In genomic region chr11:53849588-53850320, GRCm38 (mm10) we compare ENCODE assay signal across 8 mouse cellular contexts. TPM values are rescaled to one million over a fixed set of nuclear protein-coding genes. Genes with fewer than 3 reads are reported as not detected.
DNase-seq lines count a peak whose midpoint lies in the region; ATAC-seq and TF ChIP-seq lines count a peak whose summit lies in the region.

No protein-coding gene starts in this region.

- 31% methylated on average over 9 of the region's 9 CpGs for WGBS in forebrain, embryonic 11.5 days
- 30% methylated on average over 9 of the region's 9 CpGs for WGBS in heart, embryonic 16.5 days
- WGBS in lung, embryonic 15.5 days = 27% methylated on average over 9 of the region's 9 CpGs
- WGBS in thymus, adult 2 months = 55% methylated on average over 9 of the region's 9 CpGs

- H3K4me2 ChIP-seq in forebrain, embryonic 11.5 days (ENCODE audit: low read depth, low read length, severe bottlenecking) = no peak overlapping the region
- peak overlapping the region; percentile 24; the same call in 1 of the 2 replicates for H3K4me2 ChIP-seq in heart, embryonic 16.5 days (ENCODE audit: low read depth, low read length)
- peak overlapping the region; percentile 31 for H3K4me2 ChIP-seq in lung, embryonic 15.5 days

- H3K27ac ChIP-seq in forebrain, embryonic 11.5 days (ENCODE audit: low read depth, low read length) = no peak overlapping the region
- no peak overlapping the region for H3K27ac ChIP-seq in heart, embryonic 16.5 days (ENCODE audit: low read length)
- no peak overlapping the region for H3K27ac ChIP-seq in lung, embryonic 15.5 days
- H3K27ac ChIP-seq in thymus, adult 2 months (ENCODE audit: control insufficient read depth, insufficient read depth, low read length) = 0 out of 2 replicates have a peak overlapping the region, but pooled peaks have one; percentile 6

- TF ChIP-seq POLR2A in thymus, adult 2 months (IDR thresholded peaks at IDR 0.05; ENCODE audit: control insufficient read depth, extremely low read depth, insufficient read depth, low read length, poor library complexity) = no peak

- no peaks in the 10 kb centered on the region for H3K27me3 ChIP-seq in forebrain, embryonic 11.5 days (ENCODE audit: control insufficient read depth, insufficient read depth, low read length)
- H3K27me3 ChIP-seq in heart, embryonic 16.5 days (ENCODE audit: control insufficient read depth, insufficient read depth, low read length) = no peaks in the 10 kb centered on the region
- no peaks in the 10 kb centered on the region for H3K27me3 ChIP-seq in lung, embryonic 15.5 days
- no peaks in the 10 kb centered on the region for H3K27me3 ChIP-seq in thymus, adult 2 months (ENCODE audit: control insufficient read depth, insufficient read depth, low read length)

- no peaks in the 10 kb centered on the region for H3K4me1 ChIP-seq in forebrain, embryonic 11.5 days (replicated peaks; ENCODE audit: control insufficient read depth, insufficient read depth, low read length)
- peaks cover 11% of the 10 kb centered on the region for H3K4me1 ChIP-seq in heart, embryonic 16.5 days (ENCODE audit: control insufficient read depth, insufficient read depth, low read length)
- peaks cover 20% of the 10 kb centered on the region for H3K4me1 ChIP-seq in lung, embryonic 15.5 days
- H3K4me1 ChIP-seq in thymus, adult 2 months (replicated peaks; ENCODE audit: control insufficient read depth, insufficient read depth, low read length) = peaks cover 35% of the 10 kb centered on the region

- no peak overlapping the region for H3K9ac ChIP-seq in forebrain, embryonic 11.5 days (ENCODE audit: low read length)
- no peak overlapping the region for H3K9ac ChIP-seq in heart, embryonic 16.5 days (ENCODE audit: low read length)
- no peak overlapping the region for H3K9ac ChIP-seq in lung, embryonic 15.5 days

- peak; percentile 85 for DNase-seq in ES-CJ7 (ENCODE audit: low read depth, low spot score)
- peak; percentile 58 for DNase-seq in c-Kit-positive CD71-positive TER-119-negative erythroid progenitor cells, embryonic 14.5 days (ENCODE audit: low read depth)
- peak; percentile 84 for DNase-seq in forebrain, embryonic 11.5 days (ENCODE audit: low spot score)
- DNase-seq in kidney, postnatal 36 days = peak; percentile 80 to 90
- DNase-seq in ovary, adult 18-20 months (ENCODE audit: low spot score) = peak; percentile 67
- peak; percentile 76 for DNase-seq in thymus, adult 2 months

- H3K36me3 ChIP-seq in forebrain, embryonic 11.5 days (ENCODE audit: control insufficient read depth, insufficient read depth, low read length) = no peaks in the 10 kb centered on the region
- no peaks in the 10 kb centered on the region for H3K36me3 ChIP-seq in heart, embryonic 16.5 days (ENCODE audit: control insufficient read depth, insufficient read depth)
- H3K36me3 ChIP-seq in lung, embryonic 15.5 days = no peaks in the 10 kb centered on the region
- no peaks in the 10 kb centered on the region for H3K36me3 ChIP-seq in thymus, adult 2 months (ENCODE audit: control insufficient read depth, insufficient read depth, low read length)

- H3K9me3 ChIP-seq in forebrain, embryonic 11.5 days (ENCODE audit: control insufficient read depth, low read length) = no peaks in the 10 kb centered on the region
- no peaks in the 10 kb centered on the region for H3K9me3 ChIP-seq in heart, embryonic 16.5 days (replicated peaks; ENCODE audit: control insufficient read depth, low read length)
- no peaks in the 10 kb centered on the region for H3K9me3 ChIP-seq in lung, embryonic 15.5 days

- H3K4me3 ChIP-seq in forebrain, embryonic 11.5 days (ENCODE audit: low read depth, low read length) = no peak overlapping the region
- H3K4me3 ChIP-seq in heart, embryonic 16.5 days (ENCODE audit: low read length) = no peak overlapping the region
- no peak overlapping the region for H3K4me3 ChIP-seq in lung, embryonic 15.5 days
- H3K4me3 ChIP-seq in thymus, adult 2 months (ENCODE audit: control insufficient read depth, insufficient read depth, low read length) = no peak overlapping the region

- ATAC-seq in forebrain, embryonic 11.5 days (replicated peaks; ENCODE audit: low FRiP score) = peak; percentile 44; the same call in 1 of the 2 replicates
- peak; percentile 61 for ATAC-seq in heart, embryonic 16.5 days (replicated peaks; ENCODE audit: extremely low read depth, insufficient read depth, low FRiP score)
- peak; percentile 72 for ATAC-seq in lung, embryonic 15.5 days (ENCODE audit: borderline replicate concordance, extremely low read depth, low FRiP score, low TSS enrichment)

- peak; percentile 74; the same call in 1 of the 2 replicates for TF ChIP-seq CTCF in thymus, adult 2 months (IDR thresholded peaks at IDR 0.05; ENCODE audit: borderline replicate concordance, control insufficient read depth, extremely low read depth, insufficient read depth, low read length, poor library complexity)

RNA-seq across cellular contexts. Expression of gene Gm12216, which starts 9.3 kb away (rescaled TPM):
- polyA plus RNA-seq in forebrain, embryonic 11.5 days (2014; fragmentation: Nextera tagmentation; extraction: Ambion mirVana) = not detected in 2 replicates
- 1.4 and 2.7 TPM in 2 replicates for polyA plus RNA-seq in heart, embryonic 16.5 days (2015; fragmentation: Nextera tagmentation; extraction: Ambion mirVana)
- polyA plus RNA-seq in lung, embryonic 15.5 days (2015; fragmentation: Nextera tagmentation; extraction: Ambion mirVana) = 1.0 and 2.5 TPM in 2 replicates
- 9.2 and 11.1 TPM in 2 replicates for polyA plus RNA-seq in thymus, adult 2 months (2012; rRNA removed)

RNA-seq across cellular contexts. Expression of gene Slc22a5, which starts 41.7 kb away (rescaled TPM):
- polyA plus RNA-seq in forebrain, embryonic 11.5 days (2014; fragmentation: Nextera tagmentation; extraction: Ambion mirVana) = 7.1 TPM in 2 replicates
- 9.0 and 10.6 TPM in 2 replicates for polyA plus RNA-seq in heart, embryonic 16.5 days (2015; fragmentation: Nextera tagmentation; extraction: Ambion mirVana)
- polyA plus RNA-seq in lung, embryonic 15.5 days (2015; fragmentation: Nextera tagmentation; extraction: Ambion mirVana) = 8.0 and 8.9 TPM in 2 replicates
- polyA plus RNA-seq in thymus, adult 2 months (2012; rRNA removed) = 16.4 and 18.8 TPM in 2 replicates
